Mouse (Mus musculus): ENCODE results near the gene Aym1.

DNA sequence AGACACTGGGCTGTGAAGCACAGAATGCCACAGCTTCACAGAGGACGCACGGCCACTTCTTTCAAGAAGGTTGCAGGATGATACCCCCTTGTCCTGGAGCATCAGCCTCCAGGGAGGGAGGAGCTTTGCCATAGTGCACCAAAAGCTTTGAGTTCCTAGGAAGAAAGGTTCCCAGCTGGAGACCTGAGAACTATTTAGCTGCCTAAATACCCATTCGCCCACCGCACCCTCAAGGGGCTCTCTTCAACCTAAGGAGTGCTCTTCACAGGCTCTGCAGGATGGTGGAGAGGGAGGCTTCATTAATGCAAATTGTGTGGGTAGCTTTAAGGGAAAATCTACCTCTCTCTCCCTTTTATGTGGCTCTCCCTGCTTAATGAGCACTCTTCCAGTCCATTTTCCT is 25.5 kb downstream of the Aym1 start:
- TF ChIP-seq POLR2A (IDR thresholded peaks at IDR 0.05; ENCODE audit: low read depth, low read length): no peak
- no peak for TF ChIP-seq CTCF (IDR thresholded peaks at IDR 0.05; ENCODE audit: extremely low read depth, insufficient read length, insufficient replicate concordance, low read depth, low read length)
